Mouse (Mus musculus) MEL (cell line): Measurements from ENCODE around the gene Card14. TPM values are rescaled to one million over a fixed set of nuclear protein-coding genes. Genes with fewer than 3 reads are reported as not detected.

Experiments
- DNase-seq: peaks from one replicate; pipeline ENCODE4 v3.0.0; 2011; ENCODE audit warnings: low read depth, low spot score
- H3K27ac ChIP-seq: 2 replicates; pipeline ENCODE4 v1.5.1; 2012; ENCODE audit warnings: low read depth, mild to moderate bottlenecking, control low read depth, low read length, moderate library complexity; ENCODE audit not compliant: control insufficient read depth
- H3K27me3 ChIP-seq, 2 experiments: fragments of 150-350 bp in 1 of 2; sonication (generic) in 1 of 2; 2 replicates each; pipeline ENCODE4 v1.6.1; 2012; ENCODE audit warnings: low read length in 2 of 2, mild to moderate bottlenecking in 2 of 2, improper control_type of control experiment in 1 of 2, moderate library complexity in 1 of 2; ENCODE audit not compliant: insufficient read depth in 2 of 2, control insufficient read depth in 1 of 2
- H3K36me3 ChIP-seq, 2 experiments: 2 replicates each; pipeline ENCODE4 v1.6.1; 2012 to 2014; ENCODE audit warnings: low read length in 2 of 2, improper control_type of control experiment in 1 of 2, inconsistent platforms in 1 of 2, mild to moderate bottlenecking in 1 of 2; ENCODE audit not compliant: insufficient read depth in 2 of 2, control insufficient read depth in 1 of 2
- H3K4me1 ChIP-seq, 2 experiments: fragments of 150-350 bp in 1 of 2; sonication (generic) in 1 of 2; 2 replicates each; pipeline ENCODE4 v1.6.1; 2012; ENCODE audit warnings: low read length in 2 of 2, improper control_type of control experiment in 1 of 2, mild to moderate bottlenecking in 1 of 2; ENCODE audit not compliant: insufficient read depth in 2 of 2, control insufficient read depth in 1 of 2
- H3K4me3 ChIP-seq, 2 experiments: fragments of 150-350 bp in 1 of 2; sonication (generic) in 1 of 2; 2 replicates each; pipeline ENCODE4 v1.5.1; 2012; ENCODE audit warnings: low read depth in 2 of 2, low read length in 2 of 2, mild to moderate bottlenecking in 2 of 2, moderate library complexity in 2 of 2, control low read depth in 1 of 2, improper control_type of control experiment in 1 of 2; ENCODE audit not compliant: control insufficient read depth in 1 of 2, insufficient read depth in 1 of 2
- H3K79me2 ChIP-seq: 2 replicates; pipeline ENCODE4 v1.6.1; 2012; ENCODE audit warnings: mild to moderate bottlenecking, low read length, moderate library complexity; ENCODE audit not compliant: control insufficient read depth, poor library complexity, insufficient read depth
- H3K9ac ChIP-seq: 2 replicates; pipeline ENCODE4 v1.6.1; 2012; ENCODE audit warnings: low read depth, mild to moderate bottlenecking, control low read depth, low read length, moderate library complexity; ENCODE audit not compliant: control insufficient read depth, poor library complexity, severe bottlenecking
- H3K9me3 ChIP-seq: fragments of 150-350 bp; sonication (generic); replicated peaks from 2 replicates; pipeline ENCODE4 v1.6.1; 2012; ENCODE audit warnings: mild to moderate bottlenecking, low read length, improper control_type of control experiment, moderate library complexity; ENCODE audit not compliant: insufficient read depth
- BHLHE40 ChIP-seq: IDR thresholded peaks from 2 replicates; pipeline ENCODE4 v1.6.1; 2012; ENCODE audit warnings: low read depth, mild to moderate bottlenecking, inconsistent platforms, low read length, improper control_type of control experiment, borderline replicate concordance
- CHD1 ChIP-seq: IDR thresholded peaks from 2 replicates; pipeline ENCODE4 v1.6.1; 2012; ENCODE audit warnings: low read depth, mild to moderate bottlenecking, inconsistent platforms, low read length, improper control_type of control experiment
- CHD2 ChIP-seq: IDR thresholded peaks from 2 replicates; pipeline ENCODE4 v1.6.1; 2011; ENCODE audit warnings: low read length, improper control_type of control experiment
- CTCF ChIP-seq, 3 experiments: IDR thresholded peaks in 2 of 3; conservative IDR thresholded peaks in 1 of 3; 2 replicates each; pipeline ENCODE4 v1.5.1; 2011 to 2012; ENCODE audit warnings: low read length in 3 of 3, low read depth in 2 of 3, mild to moderate bottlenecking in 2 of 3, improper control_type of control experiment in 1 of 3, inconsistent platforms in 1 of 3, mixed read lengths in 1 of 3, moderate library complexity in 1 of 3; ENCODE audit not compliant: control insufficient read depth in 1 of 3, insufficient read depth in 1 of 3, poor library complexity in 1 of 3, severe bottlenecking in 1 of 3
- E2F4 ChIP-seq: IDR thresholded peaks from 2 replicates; pipeline ENCODE4 v1.6.1; 2011; ENCODE audit warnings: low read depth, low read length, improper control_type of control experiment, borderline replicate concordance
- ELF1 ChIP-seq: IDR thresholded peaks from 2 replicates; pipeline ENCODE4 v1.6.1; 2014; ENCODE audit warnings: low read depth, mild to moderate bottlenecking, inconsistent platforms, low read length, improper control_type of control experiment, moderate library complexity
- EP300 ChIP-seq, 2 experiments: IDR thresholded peaks; 2 replicates each; pipeline ENCODE4 v1.6.1; 2011; ENCODE audit warnings: improper control_type of control experiment in 2 of 2, low read length in 2 of 2, low read depth in 1 of 2, mild to moderate bottlenecking in 1 of 2
- ETS1 ChIP-seq: IDR thresholded peaks from 2 replicates; pipeline ENCODE4 v1.6.1; 2012; ENCODE audit warnings: low read depth, mild to moderate bottlenecking, inconsistent platforms, low read length, improper control_type of control experiment, moderate library complexity
- HCFC1 ChIP-seq: IDR thresholded peaks from 2 replicates; pipeline ENCODE4 v1.6.1; 2012; ENCODE audit warnings: low read depth, mild to moderate bottlenecking, inconsistent platforms, low read length, improper control_type of control experiment, moderate library complexity
- JUND ChIP-seq: IDR thresholded peaks from 2 replicates; pipeline ENCODE4 v1.6.1; 2011; ENCODE audit warnings: low read depth, mild to moderate bottlenecking, improper control_type of control experiment, low read length
- KAT2A ChIP-seq: conservative IDR thresholded peaks from 2 replicates; pipeline ENCODE4 v1.6.1; 2012; ENCODE audit warnings: low read depth, low read length, improper control_type of control experiment, inconsistent platforms
- MAFK ChIP-seq: IDR thresholded peaks from 2 replicates; pipeline ENCODE4 v1.6.1; 2011; ENCODE audit warnings: low read depth, mild to moderate bottlenecking, low read length, improper control_type of control experiment, borderline replicate concordance
- MAX ChIP-seq: IDR thresholded peaks from 2 replicates; pipeline ENCODE4 v1.6.1; 2011; ENCODE audit warnings: low read length, improper control_type of control experiment
- MAZ ChIP-seq: IDR thresholded peaks from 2 replicates; pipeline ENCODE4 v1.6.1; 2012; ENCODE audit warnings: low read depth, mild to moderate bottlenecking, inconsistent platforms, low read length, improper control_type of control experiment
- MXI1 ChIP-seq: IDR thresholded peaks from 2 replicates; pipeline ENCODE4 v1.6.1; 2011; ENCODE audit warnings: mild to moderate bottlenecking, low read depth, low read length, improper control_type of control experiment
- MYC ChIP-seq: IDR thresholded peaks from 2 replicates; pipeline ENCODE4 v1.6.1; 2011; ENCODE audit warnings: low read depth, mild to moderate bottlenecking, low read length, improper control_type of control experiment, moderate library complexity
- NELFE ChIP-seq: IDR thresholded peaks from 2 replicates; pipeline ENCODE4 v1.6.1; 2011; ENCODE audit warnings: low read depth, low read length, improper control_type of control experiment
- NRF1 ChIP-seq: IDR thresholded peaks from 2 replicates; pipeline ENCODE4 v1.6.1; 2014; ENCODE audit warnings: low read depth, mild to moderate bottlenecking, inconsistent platforms, low read length, improper control_type of control experiment, moderate library complexity; ENCODE audit not compliant: poor library complexity, insufficient read depth, severe bottlenecking
- POLR2A ChIP-seq, 2 experiments: IDR thresholded peaks; 2 replicates each; pipeline ENCODE4 v1.6.1; 2011 to 2012; ENCODE audit warnings: low read length in 2 of 2, mild to moderate bottlenecking in 2 of 2, control low read depth in 1 of 2, improper control_type of control experiment in 1 of 2, low read depth in 1 of 2, moderate library complexity in 1 of 2; ENCODE audit not compliant: control insufficient read depth in 1 of 2, insufficient read depth in 1 of 2, poor library complexity in 1 of 2
- POLR2AphosphoS5 ChIP-seq: IDR thresholded peaks from 2 replicates; pipeline ENCODE4 v1.6.1; 2012; ENCODE audit warnings: low read depth, borderline replicate concordance, mild to moderate bottlenecking, inconsistent platforms, low read length, moderate library complexity, mixed read lengths
- RCOR1 ChIP-seq: IDR thresholded peaks from 2 replicates; pipeline ENCODE4 v1.6.1; 2012; ENCODE audit warnings: low read depth, mild to moderate bottlenecking, inconsistent platforms, low read length, improper control_type of control experiment
- SIN3A ChIP-seq: IDR thresholded peaks from 2 replicates; pipeline ENCODE4 v1.6.1; 2012; ENCODE audit warnings: low read length, improper control_type of control experiment, inconsistent platforms
- SMC3 ChIP-seq: IDR thresholded peaks from 2 replicates; pipeline ENCODE4 v1.6.1; 2011; ENCODE audit warnings: low read depth, low read length, improper control_type of control experiment
- TBP ChIP-seq: IDR thresholded peaks from 2 replicates; pipeline ENCODE4 v1.8.0; 2011; ENCODE audit warnings: low read depth, low read length, improper control_type of control experiment
- TCF12 ChIP-seq: IDR thresholded peaks from 2 replicates; pipeline ENCODE4 v1.6.1; 2014; ENCODE audit warnings: low read depth, mild to moderate bottlenecking, inconsistent platforms, low read length, improper control_type of control experiment, moderate library complexity
- UBTF ChIP-seq: IDR thresholded peaks from 2 replicates; pipeline ENCODE4 v1.6.1; 2012; ENCODE audit warnings: low read depth, mild to moderate bottlenecking, inconsistent platforms, low read length, improper control_type of control experiment, moderate library complexity, borderline replicate concordance; ENCODE audit not compliant: insufficient read depth
- USF2 ChIP-seq, 2 experiments: IDR thresholded peaks; 2 replicates each; pipeline ENCODE4 v1.6.1; 2011 to 2012; ENCODE audit warnings: improper control_type of control experiment in 2 of 2, low read length in 2 of 2, borderline replicate concordance in 1 of 2, inconsistent platforms in 1 of 2, low read depth in 1 of 2, mild to moderate bottlenecking in 1 of 2; ENCODE audit not compliant: insufficient read depth in 1 of 2
- ZC3H11A ChIP-seq: IDR thresholded peaks from 2 replicates; pipeline ENCODE4 v1.6.1; 2012; ENCODE audit warnings: low read depth, mild to moderate bottlenecking, inconsistent platforms, low read length, improper control_type of control experiment
- ZKSCAN1 ChIP-seq: IDR thresholded peaks from 2 replicates; pipeline ENCODE4 v1.6.1; 2012; ENCODE audit warnings: low read depth, mild to moderate bottlenecking, inconsistent platforms, low read length, improper control_type of control experiment, moderate library complexity
- ZMIZ1 ChIP-seq: IDR thresholded peaks from 2 replicates; pipeline ENCODE4 v1.6.1; 2012; ENCODE audit warnings: low read depth, mild to moderate bottlenecking, inconsistent platforms, low read length, improper control_type of control experiment, moderate library complexity
- ZNF384 ChIP-seq: IDR thresholded peaks from 2 replicates; pipeline ENCODE4 v1.6.1; 2012; ENCODE audit warnings: low read depth, mild to moderate bottlenecking, inconsistent platforms, low read length, improper control_type of control experiment
- polyA plus RNA-seq, 2 experiments: library from polyadenylated mRNA; stranded (reverse) in 1 of 2; unstranded in 1 of 2; fragments of >175 nt in 1 of 2; fragments of >200 nt in 1 of 2; gene quantifications; 2 replicates each; pipeline versions ENCODE4 v1.2.1 to v1.2.4; 2012; ENCODE audit warnings: low replicate concordance in 2 of 2, low read depth in 1 of 2; ENCODE audit not compliant: insufficient read length in 2 of 2, insufficient read depth in 1 of 2, missing spikeins in 1 of 2
- total RNA-seq: library from RNA; depleted of rRNA; stranded (reverse); fragments of 300-350 nt; gene quantifications from 2 replicates; pipeline ENCODE4 v1.2.3, GENCODE M21; 2012

Gene Card14
- total and polyA plus RNA-seq, 3 experiments, result not detected

DNA sequence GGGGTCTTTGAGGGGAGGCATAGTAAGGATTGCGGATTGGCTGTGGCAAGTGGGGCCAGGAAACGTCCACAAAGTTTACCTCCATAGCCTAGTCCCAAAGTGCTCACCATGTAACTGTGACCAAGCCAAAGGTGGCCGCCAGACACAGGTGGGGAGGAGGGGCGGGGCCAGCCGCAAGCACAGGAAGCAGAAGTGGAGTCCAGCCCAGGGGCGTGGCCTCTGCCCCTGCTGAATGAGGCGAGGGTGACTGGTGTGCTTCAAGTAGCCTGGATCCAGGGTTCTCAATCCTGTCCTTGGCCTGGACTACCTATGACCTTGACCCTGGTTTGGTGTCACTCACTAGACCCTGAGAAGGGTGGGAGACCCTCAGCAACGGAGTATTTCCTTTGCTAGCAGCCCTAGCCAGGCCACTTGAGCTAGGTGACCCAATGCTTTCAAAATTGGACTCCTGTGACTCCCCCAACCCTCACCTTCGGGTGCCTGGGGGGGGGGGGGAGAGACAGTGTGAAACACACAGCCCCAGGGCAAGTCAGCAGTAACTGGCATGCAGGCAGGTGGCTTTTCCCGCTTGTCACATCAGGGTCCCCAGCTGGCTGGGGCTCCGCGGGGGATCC is 84.5 kb downstream of the Card14 start (continued):
- TF ChIP-seq POLR2A (IDR thresholded peaks at IDR 0.05; ENCODE audit: control insufficient read depth in 1 of 2, insufficient read depth in 1 of 2, low read depth in 1 of 2, low read length in 2 of 2, poor library complexity in 1 of 2) (peak; percentile 37 to 75; a peak in 2 of 4 replicates), EP300 (IDR thresholded peaks at IDR 0.05; ENCODE audit: low read depth in 1 of 2, low read length in 2 of 2) (0 out of 4 replicates have a peak, but pooled peaks of 1 of the 2 experiments have one; percentile 4), RCOR1 (no peak)

DNA sequence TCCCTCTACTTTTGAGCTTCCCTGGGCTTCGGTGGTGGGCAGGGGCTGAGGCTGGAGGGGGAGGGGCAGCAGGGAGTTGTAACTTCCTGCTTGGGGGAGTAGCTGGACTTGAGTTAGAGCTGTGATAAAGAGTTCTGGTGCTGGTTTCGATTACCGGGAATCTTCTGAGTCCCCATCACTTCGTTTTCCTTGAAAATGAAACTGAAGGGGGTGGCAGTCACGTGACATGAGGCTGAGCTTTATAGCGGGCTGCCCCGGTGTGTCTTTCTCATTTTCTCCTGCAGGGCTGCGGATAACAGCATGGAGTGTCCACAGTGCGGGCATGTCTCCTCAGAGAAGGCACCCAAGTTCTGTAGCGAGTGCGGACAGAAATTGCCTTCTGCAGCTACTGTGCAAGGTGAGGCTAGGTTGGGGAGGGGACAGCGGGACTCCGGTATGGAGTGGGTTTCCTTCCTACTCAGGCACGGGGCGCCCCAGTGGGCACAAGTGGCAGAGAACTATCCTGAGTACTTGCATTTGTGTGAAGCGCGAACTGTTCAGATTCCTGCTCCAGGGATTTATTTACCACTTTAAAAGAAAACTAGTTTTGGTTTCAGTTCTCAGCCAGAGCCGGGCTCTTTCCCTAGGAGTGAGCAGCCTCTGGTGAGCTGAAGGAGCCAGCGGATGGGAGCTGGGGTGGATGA is 85.4 kb downstream of the Card14 start, which contains the start of gene Rnf213:
Rnf213 (plus strand) TSS at position 301 of the 683 bp plus-strand sequence.
- peaks cover 0 to 5% of the 10 kb centered on the region in 2 experiments; a peak in 1 of 4 replicates for H3K36me3 ChIP-seq
- H3K4me1 ChIP-seq, result peaks cover 6 to 25% of the 10 kb centered on the region in 2 experiments
- H3K9me3 ChIP-seq, result no peaks in the 10 kb centered on the region
- peak; percentile 90 for DNase-seq
- peaks cover 5 to 6% of the 10 kb centered on the region in 2 experiments for H3K27me3 ChIP-seq
- H3K4me3 ChIP-seq, result peak within 1 kb of the TSS; percentile 80 to 84
- peak within 1 kb of the TSS; percentile 67 for H3K9ac ChIP-seq
- H3K27ac ChIP-seq, result peak within 1 kb of the TSS; percentile 57
- no peaks in the 10 kb centered on the region; the same call in 1 of the 2 replicates for H3K79me2 ChIP-seq
- TF ChIP-seq TCF12 (0 out of 2 replicates have a peak, but pooled peaks have one; percentile 29), HCFC1 (peak; percentile 9; the same call in 1 of the 2 replicates), NRF1 (no peak), ETS1 (peak; percentile 32; the same call in 1 of the 2 replicates), ZNF384 (no peak), ZC3H11A (no peak), SIN3A (peak; percentile 79), KAT2A (no peak), TBP (peak; percentile 93), USF2 (IDR thresholded peaks at IDR 0.05; ENCODE audit: borderline replicate concordance in 1 of 2, insufficient read depth in 1 of 2, low read depth in 1 of 2, low read length in 2 of 2) (peak; percentile 90 to 91), MXI1 (peak; percentile 84), POLR2AphosphoS5 (no peak), JUND (no peak), CTCF (IDR thresholded peaks at IDR 0.05 in 2 of 3, conservative IDR thresholded peaks at IDR 0.05 in 1 of 3; ENCODE audit: control insufficient read depth in 1 of 3, insufficient read depth in 1 of 3, low read depth in 2 of 3, low read length in 3 of 3, poor library complexity in 1 of 3, severe bottlenecking in 1 of 3) (peak in 2 of 3 experiments; percentile 21 to 26; a peak in 3 of 6 replicates), MAFK (no peak), MAX (peak; percentile 92), ELF1 (peak; percentile 50; the same call in 1 of the 2 replicates), ZMIZ1 (no peak), MYC (peak; percentile 62; the same call in 1 of the 2 replicates), POLR2A (IDR thresholded peaks at IDR 0.05; ENCODE audit: control insufficient read depth in 1 of 2, insufficient read depth in 1 of 2, low read depth in 1 of 2, low read length in 2 of 2, poor library complexity in 1 of 2) (peak; percentile 61 to 81), RCOR1 (no peak), SMC3 (no peak; the same call in 1 of the 2 replicates), BHLHE40 (peak; percentile 88), E2F4 (no peak), CHD2 (peak; percentile 34; the same call in 1 of the 2 replicates), NELFE (peak; percentile 77), CHD1 (no peak), UBTF (no peak), ZKSCAN1 (no peak), MAZ (no peak)
